Comparison of ENCODE assay signal across 8 mouse cellular contexts in genomic region chr12:31266686-31267085, GRCm38 (mm10). TPM values are rescaled to one million over a fixed set of nuclear protein-coding genes. Genes with fewer than 3 reads are reported as not detected.
DNase-seq lines count a peak whose midpoint lies in the region; ATAC-seq and TF ChIP-seq lines count a peak whose summit lies in the region.
"Had no signal": no experiment of that assay in that cellular context is flagged by ENCODE, and none has a peak within 500 bp of the region (broad histone marks: within the 10 kb centered on the region; RNA-seq: fewer than 3 reads in every experiment).

No protein-coding gene starts in this region.

- WGBS in heart, embryonic 14.5 days = 4% methylated on average over 15 of the region's 15 CpGs
- WGBS in limb, embryonic 12.5 days = 8% methylated on average over 15 of the region's 15 CpGs
- WGBS in small intestine, adult 2 months = 22% methylated on average over 15 of the region's 15 CpGs
- WGBS in cerebellum, adult 2 months = 7% methylated on average over 15 of the region's 15 CpGs

- no peak for ATAC-seq in heart, embryonic 14.5 days (ENCODE audit: insufficient number of reproducible peaks, insufficient read depth, low FRiP score, low read depth)
- ATAC-seq in limb, embryonic 12.5 days (ENCODE audit: insufficient number of reproducible peaks, insufficient read depth, low FRiP score, low TSS enrichment, low read depth) = no peak

- H3K9me3 ChIP-seq in heart, embryonic 14.5 days (ENCODE audit: control insufficient read depth, low read length) = no peaks in the 10 kb centered on the region
- H3K9me3 ChIP-seq in limb, embryonic 12.5 days = no peaks in the 10 kb centered on the region

- no peak for TF ChIP-seq CTCF in small intestine, adult 2 months (IDR thresholded peaks at IDR 0.05; ENCODE audit: extremely low read depth, insufficient read length, insufficient replicate concordance, low read depth, low read length)
- no peak for TF ChIP-seq CTCF in cerebellum, adult 2 months (IDR thresholded peaks at IDR 0.05; ENCODE audit: borderline replicate concordance, insufficient read depth, low read depth, low read length)

- peak overlapping the region; percentile 97 for H3K9ac ChIP-seq in heart, embryonic 14.5 days (ENCODE audit: low read length)
- H3K9ac ChIP-seq in limb, embryonic 12.5 days (replicated peaks) = peak overlapping the region; percentile 78

- peak; percentile 32 for DNase-seq in Muller cell, postnatal 12 days (ENCODE audit: inconsistent ontology term)
- DNase-seq in embryo, embryonic 10 days (ENCODE audit: low spot score) = peak; percentile 27
- no peak for DNase-seq in left cerebral cortex, postnatal 4 days
- DNase-seq in cerebellum, adult 2 months = no peak

- peak overlapping the region; percentile 75 to 86 for H3K4me3 ChIP-seq in heart, embryonic 14.5 days (ENCODE audit: control insufficient read depth in 1 of 2, insufficient read depth in 1 of 2, low read depth in 1 of 2, low read length in 2 of 2)
- H3K4me3 ChIP-seq in limb, embryonic 12.5 days (replicated peaks) = peak overlapping the region; percentile 72
- peak overlapping the region; percentile 51 for H3K4me3 ChIP-seq in small intestine, adult 2 months (ENCODE audit: low read depth, low read length)
- no peak overlapping the region for H3K4me3 ChIP-seq in cerebellum, adult 2 months (replicated peaks; ENCODE audit: insufficient read depth, low read depth, low read length)

- H3K4me2 ChIP-seq in heart, embryonic 14.5 days (ENCODE audit: low read length) = peak overlapping the region; percentile 75
- H3K4me2 ChIP-seq in limb, embryonic 12.5 days = peak overlapping the region; percentile 93

- intact Hi-C loops in left cerebral cortex, postnatal 4 days (cut with DNase I) = loop anchor here (5.0 to 10.0 kb wide), 2 partner anchors 99 to 142 kb away; no protein-coding TSS in a partner anchor

- no peaks in the 10 kb centered on the region for H3K27me3 ChIP-seq in heart, embryonic 14.5 days (ENCODE audit: control insufficient read depth, insufficient read depth, low read length)
- peaks cover 3% of the 10 kb centered on the region; the same call in 1 of the 2 replicates for H3K27me3 ChIP-seq in limb, embryonic 12.5 days
- H3K27me3 ChIP-seq in small intestine, adult 2 months (ENCODE audit: control insufficient read depth, insufficient read depth, low read length) = peaks cover 14% of the 10 kb centered on the region
- no peaks in the 10 kb centered on the region for H3K27me3 ChIP-seq in cerebellum, adult 2 months (ENCODE audit: control insufficient read depth, insufficient read depth, low read length)

- H3K27ac ChIP-seq in heart, embryonic 14.5 days (replicated peaks in 1 of 2; ENCODE audit: control insufficient read depth in 1 of 2, insufficient read depth in 1 of 2, low read depth in 2 of 2, low read length in 2 of 2) = peak overlapping the region; percentile 72 to 96
- 0 out of 2 replicates have a peak overlapping the region, but pooled peaks have one; percentile 23 for H3K27ac ChIP-seq in limb, embryonic 12.5 days
- peak overlapping the region; percentile 76 for H3K27ac ChIP-seq in small intestine, adult 2 months (ENCODE audit: insufficient read depth, low read depth, low read length)
- H3K27ac ChIP-seq in cerebellum, adult 2 months (ENCODE audit: insufficient read depth, low read length) = no peak overlapping the region

- peaks cover 47% of the 10 kb centered on the region for H3K36me3 ChIP-seq in heart, embryonic 14.5 days (ENCODE audit: control insufficient read depth, insufficient read depth, low read length)
- peaks cover 33% of the 10 kb centered on the region for H3K36me3 ChIP-seq in limb, embryonic 12.5 days
- H3K36me3 ChIP-seq in small intestine, adult 2 months (ENCODE audit: control insufficient read depth, insufficient read depth, low read length) = peaks cover 1% of the 10 kb centered on the region; the same call in 1 of the 2 replicates

- TF ChIP-seq POLR2A in small intestine, adult 2 months (IDR thresholded peaks at IDR 0.05; ENCODE audit: low read depth, low read length) = no peak
- no peak for TF ChIP-seq POLR2A in cerebellum, adult 2 months (IDR thresholded peaks at IDR 0.05; ENCODE audit: borderline replicate concordance, insufficient read depth, low read length)

- peaks cover 50 to 75% of the 10 kb centered on the region in 2 experiments for H3K4me1 ChIP-seq in heart, embryonic 14.5 days (ENCODE audit: control insufficient read depth in 2 of 2, insufficient read depth in 2 of 2, low read length in 2 of 2)
- peaks cover 44% of the 10 kb centered on the region for H3K4me1 ChIP-seq in limb, embryonic 12.5 days (replicated peaks)
- no peaks in the 10 kb centered on the region for H3K4me1 ChIP-seq in small intestine, adult 2 months (ENCODE audit: control insufficient read depth, insufficient read depth, insufficient read length, low read length)
- no peaks in the 10 kb centered on the region; the same call in 1 of the 2 replicates for H3K4me1 ChIP-seq in cerebellum, adult 2 months (ENCODE audit: control insufficient read depth, insufficient read depth, low read length)

RNA-seq across cellular contexts. Expression of gene Lamb1, which starts 1.7 kb away (rescaled TPM):
- polyA plus RNA-seq in heart, embryonic 14.5 days (2014; fragmentation: Nextera tagmentation; extraction: Ambion mirVana) = 96.3 and 101 TPM in 2 replicates
- 60.4 and 64.8 TPM in 2 replicates for polyA plus RNA-seq in limb, embryonic 12.5 days (2016; fragmentation: Nextera tagmentation; extraction: Ambion mirVana)
- polyA plus RNA-seq in small intestine, adult 2 months (2012; rRNA removed) = 11.3 and 23.8 TPM in 2 replicates
- 10 to 100 TPM; 50.9 to 55.7 TPM for total RNA-seq in left cerebral cortex, postnatal 4 days (2021)
- 10.6 and 13.2 TPM in 2 replicates for polyA plus RNA-seq in cerebellum, adult 2 months (2012; rRNA removed)

RNA-seq across cellular contexts. Expression of gene Gm6993, which starts 26.1 kb away (rescaled TPM):
- not detected in 2 replicates for polyA plus RNA-seq in heart, embryonic 14.5 days (2014; fragmentation: Nextera tagmentation; extraction: Ambion mirVana)
- polyA plus RNA-seq in limb, embryonic 12.5 days (2016; fragmentation: Nextera tagmentation; extraction: Ambion mirVana) = not detected in 2 replicates
- polyA plus RNA-seq in small intestine, adult 2 months (2012; rRNA removed) = not detected in 2 replicates
- total RNA-seq in left cerebral cortex, postnatal 4 days (2021) = not detected
- not detected in 2 replicates for polyA plus RNA-seq in cerebellum, adult 2 months (2012; rRNA removed)
- total RNA-seq: common myeloid progenitor, adult 5-6 weeks had no signal

Comparison
In these comparisons a context has a peak if more than half of its experiments do, and no peak if none do; other contexts are left out.
1. DNase-seq: peak in Muller cell, postnatal 12 days (single experiment) and embryo, embryonic 10 days (single experiment); none in left cerebral cortex, postnatal 4 days (single experiment) and cerebellum, adult 2 months (0 of 2).